Mouse (Mus musculus): ENCODE measurements around the gene Unc80.
"Not testable (repeated sequence)": the region's sequence is repeated elsewhere in the genome, so short reads cannot be mapped to it uniquely, and the experiment has no call there.

The Unc80 gene

DNA sequence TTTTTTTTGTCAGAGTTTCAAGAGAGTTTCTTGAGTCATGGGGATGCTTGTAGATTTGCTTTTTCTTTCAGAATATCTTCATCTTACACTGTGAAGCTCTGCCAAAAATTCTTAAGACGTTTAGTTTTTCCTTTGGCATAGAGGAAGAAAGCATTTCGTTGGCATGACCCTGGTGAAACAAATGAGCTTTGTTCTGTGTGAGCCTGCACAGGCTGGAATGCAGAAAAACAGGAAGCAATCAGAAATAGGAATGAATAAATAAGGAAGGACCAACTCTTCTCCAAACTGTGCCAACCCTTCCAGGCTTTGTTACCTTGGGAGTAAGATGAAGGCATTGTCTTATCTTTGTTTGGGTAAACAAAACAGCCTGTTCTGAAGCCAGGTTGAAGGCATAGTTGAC is 149.0 kb downstream of the Unc80 start:
- no peak for DNase-seq (ENCODE audit: low read depth)

DNA sequence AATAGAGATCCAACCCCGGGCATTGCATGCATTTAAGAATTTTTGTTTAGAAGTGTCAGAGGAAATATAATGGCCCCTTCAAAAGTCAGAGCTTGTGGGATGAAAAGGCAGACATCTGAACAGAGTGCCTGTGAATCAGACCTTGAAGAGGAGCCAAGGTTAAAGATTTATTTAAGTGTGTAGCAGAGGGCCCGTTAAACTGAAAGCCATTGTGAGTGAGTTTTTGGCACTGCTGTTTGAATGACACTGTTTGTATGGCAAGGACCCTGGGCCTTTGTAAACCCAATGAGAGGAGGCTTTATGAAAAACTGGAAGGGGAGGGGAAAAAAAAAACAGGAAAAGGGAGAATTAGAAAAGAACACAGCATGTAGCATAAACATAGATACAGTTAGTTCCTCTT is 170.0 kb downstream of the Unc80 start:
- DNase-seq (ENCODE audit: low read depth) = no peak

DNA sequence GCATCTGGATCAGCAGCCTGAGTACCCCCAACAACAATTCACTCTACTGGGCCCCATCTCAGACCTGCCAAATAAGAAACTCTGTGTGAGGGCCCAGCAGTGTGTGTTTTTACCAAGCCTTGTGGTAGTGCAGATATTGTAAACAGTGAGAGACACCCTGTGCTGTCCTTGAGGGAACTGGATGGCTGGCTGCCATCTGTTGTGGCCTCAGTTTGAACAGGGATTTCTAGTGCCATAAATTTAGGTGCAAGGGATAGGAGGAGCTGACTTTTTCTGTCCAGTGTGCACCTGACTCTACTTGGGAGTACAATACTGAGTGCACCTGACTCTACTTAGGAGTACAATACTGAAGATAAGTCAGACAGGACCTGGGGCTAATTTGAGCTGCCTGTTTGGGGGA is 178.7 kb downstream of the Unc80 start:
- no peak for DNase-seq (ENCODE audit: low read depth)

DNA sequence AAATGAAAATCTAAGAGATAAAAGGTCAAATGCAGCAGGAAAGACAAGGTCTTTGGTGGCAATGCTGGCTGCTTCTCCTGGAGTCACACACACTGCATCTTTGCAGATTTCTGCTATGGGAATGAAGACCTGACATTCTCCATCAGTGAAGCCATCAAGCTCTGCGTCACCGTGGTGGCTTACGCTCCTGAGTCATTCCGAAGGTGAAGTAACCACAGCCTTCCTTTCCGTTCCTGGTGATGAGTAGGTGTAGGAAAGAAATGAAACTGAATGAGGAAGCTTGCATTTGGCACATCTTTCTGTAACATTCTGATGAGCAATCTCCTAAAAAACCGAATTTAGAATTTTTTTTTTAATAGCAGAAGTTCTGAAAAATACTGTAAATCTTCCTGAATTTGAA is 181.4 kb downstream of the Unc80 start:
- DNase-seq (ENCODE audit: low read depth) = no peak

DNA sequence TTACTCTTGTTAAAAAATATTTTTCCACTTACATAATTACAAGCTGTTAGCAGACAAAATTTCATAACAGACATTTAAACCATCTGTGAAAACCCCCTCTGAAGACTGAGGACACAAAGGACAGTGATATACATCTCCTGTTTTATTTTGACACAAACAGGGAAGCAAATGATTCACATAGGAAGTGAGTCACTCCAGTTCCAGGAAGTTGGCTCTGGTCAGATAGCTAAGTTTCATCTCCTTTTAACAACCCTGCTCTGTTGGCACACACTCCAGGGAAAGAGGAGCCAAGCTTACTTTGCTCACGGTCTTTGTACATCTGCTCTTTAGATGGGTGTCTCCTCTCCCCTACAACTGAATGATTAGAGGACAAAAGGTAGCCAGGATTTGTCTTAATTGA is 181.8 kb downstream of the Unc80 start:
- no peak for DNase-seq (ENCODE audit: low read depth)

DNA sequence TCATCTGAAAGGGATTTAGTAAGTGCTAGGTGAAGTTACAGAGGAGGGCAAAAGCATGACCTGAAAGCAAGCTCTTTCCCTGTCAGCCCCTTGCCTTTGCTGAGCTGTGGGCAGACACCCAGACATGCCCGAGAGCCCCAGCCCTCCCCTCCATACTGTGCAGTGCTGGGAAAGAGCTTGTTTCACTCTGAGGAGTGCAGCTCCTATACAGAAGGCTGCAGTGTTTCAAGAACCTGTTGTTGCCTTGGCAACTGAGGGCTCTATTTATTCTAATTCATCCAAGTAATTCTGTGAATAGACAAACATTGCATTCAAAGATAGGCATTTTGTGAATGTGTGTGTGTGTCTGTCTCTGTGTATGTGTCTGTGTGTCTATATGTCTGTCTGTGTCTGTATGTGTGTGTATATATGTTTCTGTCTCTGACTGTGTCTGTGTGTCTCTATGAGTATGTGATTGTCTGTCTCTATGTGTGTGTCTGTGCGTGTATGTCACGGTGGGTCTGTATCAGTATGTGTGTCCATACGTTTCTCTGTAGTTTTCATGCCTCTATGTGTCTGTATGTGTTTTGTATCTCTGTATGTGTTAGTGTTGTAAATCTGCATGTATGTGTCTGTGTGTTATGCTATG is 187.1 kb downstream of the Unc80 start:
- DNase-seq (ENCODE audit: low read depth) = peak; percentile 7

DNA sequence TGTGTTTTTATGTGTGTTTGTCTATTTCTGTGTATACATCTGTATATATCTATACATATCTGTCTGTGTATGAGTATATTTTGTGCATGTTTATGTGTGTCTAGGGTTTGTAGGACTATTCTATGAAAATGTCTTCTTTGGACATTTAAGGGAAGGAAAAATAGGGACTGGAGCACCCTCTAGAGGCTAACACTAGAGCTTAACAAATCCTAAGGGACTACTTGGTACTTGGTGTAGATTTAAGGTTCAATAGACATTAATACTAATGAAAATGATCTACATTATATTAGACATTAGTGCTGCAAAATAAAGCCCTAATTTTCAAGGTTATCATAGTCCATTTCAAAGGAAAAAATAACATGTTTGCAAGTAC is 187.6 kb downstream of the Unc80 start:
- DNase-seq (ENCODE audit: low read depth) = peak; percentile 67

DNA sequence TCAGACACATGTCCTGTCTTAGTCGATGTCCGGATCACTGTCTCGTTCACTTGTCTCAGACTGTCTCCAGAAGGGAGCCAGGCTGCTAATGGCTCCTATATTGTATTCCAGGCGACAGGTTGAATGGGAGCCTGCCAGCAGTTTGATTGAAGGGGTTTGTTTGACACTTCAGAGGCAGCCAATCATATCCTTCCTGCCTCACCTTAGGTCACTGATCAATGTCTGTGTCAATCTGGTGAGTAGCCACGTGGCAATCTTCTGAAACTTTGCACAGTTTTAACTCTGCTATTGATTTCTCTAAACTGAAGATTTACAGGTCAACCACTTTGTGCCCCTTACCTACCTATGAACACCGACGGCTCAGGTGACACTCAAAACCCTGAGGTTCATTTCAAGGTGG is 203.3 kb downstream of the Unc80 start:
- no peak for DNase-seq (ENCODE audit: low read depth)

DNA sequence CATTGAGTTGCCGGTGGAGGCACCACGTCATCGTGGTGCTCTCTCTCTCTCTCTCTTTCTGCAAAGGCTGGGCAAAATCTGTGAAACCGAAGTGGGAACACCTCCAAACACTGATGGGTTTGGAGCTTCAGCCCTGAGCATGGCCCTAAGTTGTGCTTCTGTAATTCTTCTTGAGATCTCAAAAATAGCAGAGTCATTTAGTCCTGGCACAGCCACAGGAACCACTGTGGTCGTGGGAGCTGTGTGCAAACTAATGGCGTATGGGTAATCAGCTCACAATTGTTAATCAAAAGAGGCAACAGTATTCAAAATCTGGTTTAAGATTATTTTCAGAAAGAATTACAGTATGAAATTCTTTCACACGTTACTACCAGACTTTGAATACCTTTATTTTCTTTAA is 204.6 kb downstream of the Unc80 start:
- no peak for DNase-seq (ENCODE audit: low read depth)

DNA sequence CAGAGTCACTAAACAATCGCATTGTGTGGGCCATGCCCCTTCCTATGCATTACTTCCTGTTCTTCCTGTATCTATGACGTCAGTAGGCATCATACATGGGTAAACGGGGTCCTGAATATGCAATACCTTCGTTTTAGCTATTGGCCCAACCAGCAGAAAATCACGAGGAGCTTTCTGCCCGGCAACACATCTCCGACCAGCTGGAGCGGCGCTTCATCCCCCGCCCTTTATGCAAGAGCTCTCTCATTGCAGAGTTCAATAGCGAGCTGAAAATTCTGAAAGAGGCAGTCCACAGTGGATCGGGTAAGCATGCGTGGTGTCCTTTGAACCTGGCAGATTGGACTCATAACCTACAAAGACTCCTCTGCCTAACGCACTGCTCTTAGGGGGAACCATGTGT is 209.8 kb downstream of the Unc80 start:
- DNase-seq (ENCODE audit: low read depth) = no peak

DNA sequence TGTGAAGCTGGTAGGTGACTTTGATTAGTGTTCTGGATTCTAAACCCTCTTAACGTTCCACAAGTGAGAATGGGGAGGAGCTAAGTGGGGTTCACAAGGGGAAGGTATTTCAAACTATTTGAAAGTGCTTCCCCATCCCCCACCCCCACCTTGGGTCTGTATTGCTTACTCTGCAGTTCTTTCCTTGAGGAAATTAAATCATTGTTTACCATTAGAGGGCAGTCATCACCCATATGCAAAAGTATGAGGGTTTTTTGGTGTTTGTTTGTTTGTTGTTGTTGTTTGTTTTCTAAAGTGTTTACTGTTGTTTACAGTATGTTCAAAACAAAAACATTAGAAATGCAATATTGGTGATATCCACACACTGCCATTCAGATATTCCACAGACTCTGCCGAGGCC is 210.5 kb downstream of the Unc80 start:
- no peak for DNase-seq (ENCODE audit: low read depth)

DNA sequence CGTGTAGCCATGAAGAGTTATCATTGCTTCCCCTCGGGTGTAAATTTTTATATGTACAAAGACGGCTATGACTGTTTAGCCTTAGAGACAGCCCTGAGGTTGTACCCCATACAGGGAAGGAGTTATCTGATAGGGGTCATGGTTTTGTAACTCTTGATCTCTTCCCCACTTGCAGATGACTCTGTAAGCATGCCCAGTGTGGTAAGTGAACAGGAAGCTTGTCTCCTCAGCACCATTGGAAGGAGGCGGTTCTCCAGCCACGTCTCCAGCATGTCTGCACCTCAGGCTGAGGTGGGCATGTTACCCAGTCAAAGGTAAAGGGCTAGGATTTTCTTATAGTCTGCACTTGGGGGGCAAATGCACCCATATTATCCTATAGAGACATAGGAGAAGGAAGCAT is 214.8 kb downstream of the Unc80 start:
- DNase-seq (ENCODE audit: low read depth) = no peak

DNA sequence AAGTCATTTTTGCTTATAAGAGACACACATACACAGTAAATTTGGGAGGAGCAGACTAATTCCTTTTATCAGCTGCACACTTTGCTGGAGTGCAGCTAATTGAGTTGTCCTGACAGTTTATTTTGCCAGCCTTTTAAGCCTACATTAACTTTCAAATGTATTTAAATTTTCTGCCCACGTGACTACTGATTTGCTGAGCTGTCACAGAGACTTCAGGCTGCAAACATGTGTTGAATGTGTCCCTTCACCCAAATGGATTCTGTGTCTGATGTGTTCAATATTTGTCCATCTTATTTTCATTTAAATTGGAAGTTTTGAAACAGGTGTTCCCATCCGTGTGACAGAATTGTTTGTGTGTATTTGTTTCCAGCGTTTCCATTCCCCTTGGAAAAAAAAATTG is 223.6 kb downstream of the Unc80 start:
- no peak for DNase-seq (ENCODE audit: low read depth)

DNA sequence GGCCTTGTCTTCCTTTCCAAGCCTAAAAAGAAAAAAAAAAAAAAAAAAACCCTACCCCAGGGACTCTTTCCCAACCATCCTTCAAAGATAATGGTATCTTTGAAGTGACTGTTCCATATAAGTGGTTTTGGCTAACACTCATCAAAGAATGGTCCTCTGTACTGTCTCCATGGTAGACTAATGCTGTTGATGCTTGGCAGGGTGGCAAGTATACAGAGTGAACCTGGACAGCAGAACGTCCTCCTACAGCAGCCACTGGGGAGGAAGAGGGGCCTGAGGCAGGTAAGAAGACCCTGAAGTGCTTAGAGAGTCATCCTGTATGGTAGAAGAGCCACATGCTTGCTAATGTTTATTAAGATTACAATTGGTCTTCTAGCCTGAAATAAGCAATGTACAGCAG is 224.1 kb downstream of the Unc80 start:
- DNase-seq (ENCODE audit: low read depth) = no peak

DNA sequence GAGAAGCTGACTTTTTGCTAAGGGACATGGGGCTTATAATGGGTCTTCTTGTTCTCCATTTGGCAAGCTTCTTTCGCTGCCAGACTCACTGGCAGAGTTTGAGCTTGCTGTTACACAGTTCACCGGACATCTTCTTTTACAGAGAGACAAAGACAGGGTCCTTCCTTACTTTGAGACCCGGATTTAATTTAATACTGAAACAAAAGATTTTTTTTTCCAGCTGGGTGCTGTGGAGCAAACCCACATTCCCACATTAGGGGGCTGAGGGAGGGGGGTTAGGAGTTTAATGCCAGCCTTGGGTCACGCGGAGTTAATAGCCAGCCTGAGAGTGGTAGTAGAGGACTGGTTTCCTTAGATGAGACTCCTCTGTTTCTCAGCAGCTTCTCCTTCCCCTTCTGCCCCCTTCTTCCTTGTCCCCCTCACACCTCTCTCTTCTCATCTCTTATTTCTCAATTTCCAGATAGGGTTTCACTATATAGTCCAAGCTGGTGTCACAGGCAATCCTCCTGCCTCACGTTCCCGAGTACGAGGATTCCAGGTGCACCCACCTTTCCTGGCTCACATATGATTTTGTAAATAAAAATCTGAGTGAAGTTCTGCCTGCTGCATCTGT is 224.7 kb downstream of the Unc80 start:
- no peak for DNase-seq (ENCODE audit: low read depth)

DNA sequence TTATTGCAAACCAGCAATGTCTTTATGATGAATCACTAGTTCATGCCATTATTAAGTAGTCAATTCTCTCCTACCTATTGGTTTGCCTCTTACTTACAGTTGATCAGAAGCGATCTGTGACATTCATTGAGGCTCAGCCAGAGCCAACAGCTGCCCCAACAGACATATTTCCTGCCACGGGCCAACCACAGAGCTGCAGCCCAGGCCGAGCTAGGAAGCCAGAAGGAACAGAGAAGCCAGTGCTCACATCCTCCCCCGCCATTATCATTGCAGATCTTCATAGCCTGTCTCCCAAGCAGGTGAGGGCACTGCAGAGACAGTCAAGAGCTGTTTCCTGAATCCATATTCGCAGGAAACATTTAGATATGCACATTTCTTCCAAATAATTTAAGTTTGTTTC is 226.1 kb downstream of the Unc80 start:
- DNase-seq (ENCODE audit: low read depth) = no peak

DNA sequence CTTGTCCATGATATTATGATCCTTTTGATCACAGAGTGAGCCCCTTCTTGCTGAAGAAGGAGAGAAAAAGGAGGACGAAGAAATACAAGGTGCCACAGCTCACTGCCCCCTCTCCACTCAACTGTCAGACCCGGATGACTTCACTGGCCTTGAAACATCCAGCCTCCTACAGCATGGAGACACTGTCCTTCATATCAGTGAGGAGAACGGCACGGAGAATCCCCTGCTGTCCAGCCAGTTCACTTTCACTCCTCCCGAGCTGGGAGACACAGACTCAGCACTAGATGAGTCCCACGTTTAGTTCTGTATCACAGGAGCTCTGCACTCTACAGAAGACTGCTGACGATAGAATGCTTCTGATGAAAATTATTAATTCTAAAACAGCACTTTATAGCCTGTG is 227.1 kb downstream of the Unc80 start:
- no peak for DNase-seq (ENCODE audit: low read depth)

DNA sequence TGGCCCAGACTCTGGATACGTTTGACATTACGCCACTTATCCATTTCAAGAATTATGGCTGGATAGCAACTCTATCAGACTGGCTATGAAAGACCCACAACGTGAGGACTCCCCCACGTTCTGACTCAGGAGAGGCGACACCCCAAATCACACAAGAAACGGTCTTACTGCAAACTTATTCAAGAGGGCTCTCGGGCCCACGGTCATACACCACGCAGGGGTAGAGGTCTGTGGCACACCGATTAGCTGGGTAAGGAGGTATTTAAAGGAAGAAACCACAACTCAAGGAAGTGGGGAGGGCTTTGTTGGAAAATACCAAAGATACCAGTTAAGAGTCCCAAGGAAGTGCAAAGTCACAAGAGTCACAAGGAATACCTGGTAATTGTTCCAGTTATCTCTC is 231.5 kb downstream of the Unc80 start:
- not testable (repeated sequence) for DNase-seq (ENCODE audit: low read depth)

DNA sequence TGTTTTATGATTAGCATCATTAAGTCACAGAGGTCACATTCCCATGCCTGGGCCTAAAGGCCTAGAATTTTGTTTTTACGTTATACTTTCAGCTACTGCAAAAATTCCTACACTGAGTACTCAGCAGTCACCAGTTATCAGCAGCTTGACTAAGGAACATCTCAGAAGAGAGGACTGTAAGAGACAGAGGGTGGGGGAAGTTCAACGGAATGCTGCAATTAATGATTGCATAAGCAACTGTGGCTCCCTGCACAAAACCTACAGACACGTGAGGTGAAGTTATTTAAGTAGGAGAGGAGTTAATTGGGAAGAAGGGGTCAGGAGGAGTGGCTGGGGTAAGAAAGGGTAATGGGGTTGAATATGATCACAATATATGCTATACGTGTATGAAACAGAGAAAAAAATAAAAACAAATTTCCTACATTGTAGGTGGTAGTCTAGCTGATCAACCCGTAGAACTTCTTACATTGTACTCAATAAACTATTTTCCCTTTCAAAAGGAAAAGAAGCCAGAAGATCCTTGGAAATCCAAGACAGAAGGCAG is 232.1 kb downstream of the Unc80 start:
- DNase-seq (ENCODE audit: low read depth) = no peak

DNA sequence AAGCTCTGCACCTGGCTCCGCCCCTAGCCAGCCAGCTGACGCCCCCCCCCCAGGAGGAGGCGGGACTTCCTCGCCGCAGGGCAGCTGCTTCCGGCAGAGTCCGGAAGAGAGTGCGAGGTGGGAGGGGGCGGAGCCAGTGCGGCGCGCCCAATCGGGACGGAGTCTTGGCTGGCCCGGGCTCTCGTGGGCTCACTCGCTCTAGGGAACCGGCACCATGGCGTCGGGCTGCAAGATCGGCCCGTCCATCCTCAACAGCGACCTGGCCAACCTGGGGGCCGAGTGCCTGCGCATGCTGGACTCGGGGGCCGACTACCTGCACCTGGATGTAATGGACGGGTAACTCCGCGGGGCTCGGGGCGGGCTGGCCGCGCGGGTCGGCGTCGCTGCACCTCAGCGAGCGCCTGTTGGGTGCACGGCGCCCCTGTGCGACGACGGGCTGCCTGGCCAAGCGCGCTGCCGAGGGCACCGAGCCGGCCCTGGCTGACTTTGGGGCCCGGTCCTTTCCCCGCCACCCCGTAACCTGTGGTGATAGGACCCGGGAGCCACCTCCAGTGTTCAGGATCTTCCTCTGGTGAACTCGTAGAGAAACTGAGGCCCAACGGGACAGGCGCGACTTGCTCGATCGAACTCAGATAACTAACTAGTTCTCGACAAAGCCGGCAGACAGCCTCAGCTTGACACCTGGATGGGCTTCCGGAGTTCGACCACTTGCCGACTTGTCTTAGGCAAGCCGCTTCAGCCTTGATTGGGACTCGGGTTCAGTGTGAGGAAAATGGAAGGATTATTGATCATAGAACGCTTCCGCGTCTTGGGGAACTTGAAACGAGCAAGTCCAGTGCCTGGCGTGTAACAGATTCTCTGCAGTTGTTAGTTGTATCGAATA is 232.8 kb downstream of the Unc80 start, which contains the start of gene Rpe:
Gene Rpe (plus strand): TSS at position 139 of the 883 bp plus-strand sequence.
- peak; percentile 96 for DNase-seq (ENCODE audit: low read depth)

DNA sequence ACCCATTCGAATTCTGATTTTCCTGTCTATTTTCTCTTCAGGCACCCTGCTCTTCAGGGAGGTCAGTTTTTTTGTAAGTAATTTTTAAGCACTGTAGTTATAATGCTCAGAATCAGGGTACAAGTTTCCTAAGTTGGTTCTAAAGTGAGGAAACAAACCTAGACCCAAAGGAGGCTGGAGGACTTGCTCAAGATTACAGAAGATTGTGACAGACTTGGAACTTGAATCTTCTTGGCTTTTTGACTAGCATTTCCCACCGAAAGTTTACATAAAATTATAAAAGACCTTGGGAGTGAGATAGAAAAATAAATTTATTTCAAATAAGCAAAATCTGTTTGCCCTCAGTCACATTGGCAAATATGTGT is 233.4 kb downstream of the Unc80 start:
- DNase-seq (ENCODE audit: low read depth) = no peak

DNA sequence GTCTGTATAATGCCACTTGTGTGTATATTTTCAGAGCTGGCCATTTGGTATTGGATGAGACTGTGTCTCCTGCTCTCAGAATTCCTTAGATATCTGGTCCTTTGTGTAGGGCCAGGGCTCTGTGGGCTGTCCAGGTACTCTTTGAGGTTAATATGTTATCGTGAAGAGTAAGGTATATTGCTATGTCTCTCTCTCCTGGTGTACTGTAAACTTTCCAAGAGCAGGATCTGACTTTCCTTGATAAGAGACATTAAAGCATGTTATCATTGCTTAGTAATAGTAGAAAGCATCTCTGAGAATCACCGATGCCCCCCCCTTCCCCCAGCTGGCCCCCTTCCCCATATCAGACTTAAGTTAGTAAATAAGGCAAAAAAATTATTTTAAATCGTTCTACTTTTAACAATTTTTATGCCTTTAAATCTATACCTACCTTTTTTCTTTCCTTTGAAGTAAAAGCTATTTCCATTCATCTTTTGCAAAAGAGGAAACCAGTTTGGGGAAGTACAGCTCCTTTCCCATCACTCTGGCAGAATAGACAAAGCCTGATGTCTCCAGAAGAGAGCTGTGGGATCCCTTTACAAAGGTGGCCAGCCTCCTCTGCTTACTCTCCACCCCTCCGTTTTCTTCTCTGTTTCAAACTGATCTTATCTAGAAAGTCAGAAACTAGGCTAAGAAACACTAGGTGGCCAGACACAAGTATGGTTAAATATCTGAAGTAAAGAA is 234.6 kb downstream of the Unc80 start:
- no peak for DNase-seq (ENCODE audit: low read depth)

Data from naive thymus-derived CD4-positive, alpha-beta T cell, adult 2 months (primary cell).